Mouse (Mus musculus): ENCODE data around the gene Arhgap45. TPM values are rescaled to one million over a fixed set of nuclear protein-coding genes. Genes with fewer than 3 reads are reported as not detected.
A peak's percentile ranks its signal among the peaks of the same experiment; 100 is the strongest.

The Arhgap45 gene
- polyA plus RNA-seq, 1 experiment from 2014 or later = 8.5 TPM

GRCm38 (mm10) chr10:79974668-79975067 lies 41.8 kb upstream of the Arhgap45 start:
- H3K4me1 ChIP-seq (ENCODE audit: control insufficient read depth, insufficient read depth, low read length) = peaks cover 13% of the 10 kb centered on the region
- no peak overlapping the region for H3K27ac ChIP-seq (replicated peaks; ENCODE audit: low read depth, low read length)
- H3K9ac ChIP-seq (ENCODE audit: low read length) = no peak overlapping the region
- peaks cover 9% of the 10 kb centered on the region for H3K27me3 ChIP-seq (ENCODE audit: control insufficient read depth, insufficient read depth, low read length)
- H3K36me3 ChIP-seq (ENCODE audit: control insufficient read depth, insufficient read depth, low read length) = peaks cover 43% of the 10 kb centered on the region
- DNase-seq (ENCODE audit: low spot score) (no peak), ATAC-seq (ENCODE audit: insufficient number of reproducible peaks, low FRiP score, low TSS enrichment, low read depth) (no peak)
- no peaks in the 10 kb centered on the region for H3K9me3 ChIP-seq (ENCODE audit: control insufficient read depth, low read length)
- no peak overlapping the region for H3K4me3 ChIP-seq (ENCODE audit: low read depth, low read length)
- 92% methylated on average over 8 of the region's 8 CpGs for WGBS
- H3K4me2 ChIP-seq (ENCODE audit: low read depth, severe bottlenecking) = no peak overlapping the region

- H3K9me3 ChIP-seq (ENCODE audit: control insufficient read depth, low read length) = no peaks in the 10 kb centered on the region
- no peak overlapping the region for H3K9ac ChIP-seq (ENCODE audit: low read length)
- peaks cover 1% of the 10 kb centered on the region; the same call in 1 of the 2 replicates for H3K27me3 ChIP-seq (ENCODE audit: control insufficient read depth, insufficient read depth, low read length)
- no peak overlapping the region for H3K27ac ChIP-seq (replicated peaks; ENCODE audit: low read depth, low read length)
- 85% methylated on average over 28 of the region's 28 CpGs for WGBS
- peaks cover 43% of the 10 kb centered on the region for H3K36me3 ChIP-seq (ENCODE audit: control insufficient read depth, insufficient read depth, low read length)
- H3K4me3 ChIP-seq (ENCODE audit: low read depth, low read length) = no peak overlapping the region
- ATAC-seq (ENCODE audit: insufficient number of reproducible peaks, low FRiP score, low TSS enrichment, low read depth) (no peak), DNase-seq (ENCODE audit: low spot score) (no peak)
- H3K4me1 ChIP-seq (ENCODE audit: control insufficient read depth, insufficient read depth, low read length) = peaks cover 4% of the 10 kb centered on the region; the same call in 1 of the 2 replicates
- no peak overlapping the region for H3K4me2 ChIP-seq (ENCODE audit: low read depth, severe bottlenecking)
Observed at GRCm38 (mm10) chr10:79976071-79976721, 40.3 kb upstream of the Arhgap45 start.

GRCm38 (mm10) chr10:79976722-79977107 lies 39.7 kb upstream of the Arhgap45 start:
- ATAC-seq (ENCODE audit: insufficient number of reproducible peaks, low FRiP score, low TSS enrichment, low read depth) (no peak), DNase-seq (ENCODE audit: low spot score) (no peak)
- Histone ChIP-seq H3K4me2 (ENCODE audit: low read depth, severe bottlenecking) (no peak overlapping the region), H3K9ac (ENCODE audit: low read length) (no peak overlapping the region), H3K4me1 (ENCODE audit: control insufficient read depth, insufficient read depth, low read length) (no peaks in the 10 kb centered on the region), H3K9me3 (ENCODE audit: control insufficient read depth, low read length) (no peaks in the 10 kb centered on the region), H3K27ac (replicated peaks; ENCODE audit: low read depth, low read length) (no peak overlapping the region), H3K4me3 (ENCODE audit: low read depth, low read length) (no peak overlapping the region), H3K36me3 (ENCODE audit: control insufficient read depth, insufficient read depth, low read length) (peaks cover 43% of the 10 kb centered on the region), H3K27me3 (ENCODE audit: control insufficient read depth, insufficient read depth, low read length) (no peaks in the 10 kb centered on the region)
- 70% methylated on average over 34 of the region's 36 CpGs for WGBS

GRCm38 (mm10) chr10:79977324-79977723 lies 39.1 kb upstream of the Arhgap45 start:
- H3K4me3 ChIP-seq (ENCODE audit: low read depth, low read length) = no peak overlapping the region
- H3K27ac ChIP-seq (replicated peaks; ENCODE audit: low read depth, low read length) = no peak overlapping the region
- 84% methylated on average over 21 of the region's 28 CpGs for WGBS
- DNase-seq (ENCODE audit: low spot score) (no peak), ATAC-seq (ENCODE audit: insufficient number of reproducible peaks, low FRiP score, low TSS enrichment, low read depth) (no peak)
- H3K9me3 ChIP-seq (ENCODE audit: control insufficient read depth, low read length) = no peaks in the 10 kb centered on the region
- H3K27me3 ChIP-seq (ENCODE audit: control insufficient read depth, insufficient read depth, low read length) = no peaks in the 10 kb centered on the region
- peaks cover 43% of the 10 kb centered on the region for H3K36me3 ChIP-seq (ENCODE audit: control insufficient read depth, insufficient read depth, low read length)
- H3K4me1 ChIP-seq (ENCODE audit: control insufficient read depth, insufficient read depth, low read length) = no peaks in the 10 kb centered on the region
- H3K4me2 ChIP-seq (ENCODE audit: low read depth, severe bottlenecking) = no peak overlapping the region
- H3K9ac ChIP-seq (ENCODE audit: low read length) = no peak overlapping the region

GRCm38 (mm10) chr10:79978061-79978460 lies 38.4 kb upstream of the Arhgap45 start:
- Histone ChIP-seq H3K4me2 (ENCODE audit: low read depth, severe bottlenecking) (no peak overlapping the region), H3K36me3 (ENCODE audit: control insufficient read depth, insufficient read depth, low read length) (peaks cover 43% of the 10 kb centered on the region), H3K9me3 (ENCODE audit: control insufficient read depth, low read length) (no peaks in the 10 kb centered on the region), H3K9ac (ENCODE audit: low read length) (no peak overlapping the region), H3K4me1 (ENCODE audit: control insufficient read depth, insufficient read depth, low read length) (peaks cover 6% of the 10 kb centered on the region), H3K27me3 (ENCODE audit: control insufficient read depth, insufficient read depth, low read length) (no peaks in the 10 kb centered on the region), H3K4me3 (ENCODE audit: low read depth, low read length) (no peak overlapping the region), H3K27ac (replicated peaks; ENCODE audit: low read depth, low read length) (no peak overlapping the region)
- WGBS = 95% methylated on average over 20 of the region's 21 CpGs
- ATAC-seq (ENCODE audit: insufficient number of reproducible peaks, low FRiP score, low TSS enrichment, low read depth) (no peak), DNase-seq (ENCODE audit: low spot score) (no peak)

GRCm38 (mm10) chr10:79979401-79980155 lies 36.9 kb upstream of the Arhgap45 start:
- Histone ChIP-seq H3K4me3 (ENCODE audit: low read depth, low read length) (no peak overlapping the region), H3K4me2 (ENCODE audit: low read depth, severe bottlenecking) (no peak overlapping the region), H3K9me3 (ENCODE audit: control insufficient read depth, low read length) (no peaks in the 10 kb centered on the region), H3K27me3 (ENCODE audit: control insufficient read depth, insufficient read depth, low read length) (no peaks in the 10 kb centered on the region), H3K36me3 (ENCODE audit: control insufficient read depth, insufficient read depth, low read length) (peaks cover 41% of the 10 kb centered on the region), H3K9ac (ENCODE audit: low read length) (no peak overlapping the region), H3K27ac (replicated peaks; ENCODE audit: low read depth, low read length) (no peak overlapping the region), H3K4me1 (ENCODE audit: control insufficient read depth, insufficient read depth, low read length) (peaks cover 10% of the 10 kb centered on the region)
- no peak for ATAC-seq (ENCODE audit: insufficient number of reproducible peaks, low FRiP score, low TSS enrichment, low read depth)
- DNase-seq (ENCODE audit: low spot score) = no peak
- WGBS = 95% methylated on average over 22 of the region's 22 CpGs

- H3K9me3 ChIP-seq (ENCODE audit: control insufficient read depth, low read length) = no peaks in the 10 kb centered on the region
- H3K9ac ChIP-seq (ENCODE audit: low read length) = no peak overlapping the region
- no peak for ATAC-seq (ENCODE audit: insufficient number of reproducible peaks, low FRiP score, low TSS enrichment, low read depth)
- no peaks in the 10 kb centered on the region for H3K27me3 ChIP-seq (ENCODE audit: control insufficient read depth, insufficient read depth, low read length)
- H3K4me1 ChIP-seq (ENCODE audit: control insufficient read depth, insufficient read depth, low read length) = peaks cover 33% of the 10 kb centered on the region
- peak overlapping the region; percentile 54 for H3K4me2 ChIP-seq (ENCODE audit: low read depth, severe bottlenecking)
- no peak overlapping the region for H3K27ac ChIP-seq (replicated peaks; ENCODE audit: low read depth, low read length)
- peaks cover 11% of the 10 kb centered on the region for H3K36me3 ChIP-seq (ENCODE audit: control insufficient read depth, insufficient read depth, low read length)
- DNase-seq (ENCODE audit: low spot score) = no peak
- H3K4me3 ChIP-seq (ENCODE audit: low read depth, low read length) = peak overlapping the region; percentile 66
- WGBS = 80% methylated on average over 5 of the region's 5 CpGs
Observed at GRCm38 (mm10) chr10:79983205-79983604, 33.2 kb upstream of the Arhgap45 start.

GRCm38 (mm10) chr10:79983670-79984069 lies 32.8 kb upstream of the Arhgap45 start:
- ATAC-seq (ENCODE audit: insufficient number of reproducible peaks, low FRiP score, low TSS enrichment, low read depth) (no peak), DNase-seq (ENCODE audit: low spot score) (peak; percentile 74)
- H3K9me3 ChIP-seq (ENCODE audit: control insufficient read depth, low read length) = no peaks in the 10 kb centered on the region
- H3K4me3 ChIP-seq (ENCODE audit: low read depth, low read length) = peak overlapping the region; percentile 66
- H3K27ac ChIP-seq (replicated peaks; ENCODE audit: low read depth, low read length) = peak overlapping the region; percentile 70; the same call in 1 of the 2 replicates
- peaks cover 6% of the 10 kb centered on the region for H3K36me3 ChIP-seq (ENCODE audit: control insufficient read depth, insufficient read depth, low read length)
- H3K4me2 ChIP-seq (ENCODE audit: low read depth, severe bottlenecking) = peak overlapping the region; percentile 54
- WGBS = under 1% methylated on average over 21 of the region's 21 CpGs
- no peaks in the 10 kb centered on the region for H3K27me3 ChIP-seq (ENCODE audit: control insufficient read depth, insufficient read depth, low read length)
- H3K4me1 ChIP-seq (ENCODE audit: control insufficient read depth, insufficient read depth, low read length) = peaks cover 33% of the 10 kb centered on the region
- peak overlapping the region; percentile 75 for H3K9ac ChIP-seq (ENCODE audit: low read length)

All from limb, embryonic 11.5 days (tissue).